Mouse (Mus musculus) intestine, embryonic 16.5 days (tissue): Measurements from ENCODE around the gene Mccc2. TPM values are rescaled to one million over a fixed set of nuclear protein-coding genes. Genes with fewer than 3 reads are reported as not detected.

Experiments used
- ATAC-seq: fragments of 200-750 bp; cut with Nextera tagmentation; 2 replicates; pipeline ENCODE4 v1.8.0; 2017; ENCODE audit warnings: moderate TSS enrichment, moderate library complexity
- H3K27ac ChIP-seq: fragments of 300-500 bp; sonication (generic); 2 replicates; pipeline ENCODE4 v1.5.1; 2014; ENCODE audit warnings: mild to moderate bottlenecking, low read length
- H3K27me3 ChIP-seq: fragments of 300-500 bp; sonication (generic); replicated peaks from 2 replicates; pipeline ENCODE4 v1.6.1; 2014; ENCODE audit warnings: low read length, control low read depth, mixed read lengths; ENCODE audit not compliant: control insufficient read depth, insufficient read depth
- H3K36me3 ChIP-seq: fragments of 300-500 bp; sonication (generic); 2 replicates; pipeline ENCODE4 v1.6.1; 2014; ENCODE audit warnings: low read length, control low read depth; ENCODE audit not compliant: control insufficient read depth, insufficient read depth
- H3K4me1 ChIP-seq: fragments of 300-500 bp; sonication (generic); 2 replicates; pipeline ENCODE4 v1.6.1; 2014; ENCODE audit warnings: low read length, control low read depth, mixed read lengths; ENCODE audit not compliant: control insufficient read depth, insufficient read depth
- H3K4me2 ChIP-seq: fragments of 300-500 bp; sonication (generic); 2 replicates; pipeline ENCODE4 v1.6.1; 2014; ENCODE audit warnings: low read depth, low read length, control low read depth
- H3K4me3 ChIP-seq: fragments of 300-500 bp; sonication (generic); 2 replicates; pipeline ENCODE4 v1.5.1; 2014; ENCODE audit warnings: mild to moderate bottlenecking, low read length
- H3K9ac ChIP-seq: fragments of 300-500 bp; sonication (generic); 2 replicates; pipeline ENCODE4 v1.6.1; 2014; ENCODE audit warnings: low read depth, low read length
- H3K9me3 ChIP-seq: fragments of 300-500 bp; sonication (generic); 2 replicates; pipeline ENCODE4 v1.6.1; 2016; ENCODE audit warnings: low read length, control low read depth; ENCODE audit not compliant: control insufficient read depth
- WGBS: fragments of 180-500 bp; shearing (Covaris S2); extraction: QIAGEN DNeasy Blood & Tissue Kit; methylation state at CpG from one replicate; pipeline ENCODE4 v1.1.7; 2014; 5-methylcytosine and 5-hydroxymethylcytosine counted together
- polyA plus RNA-seq: library from polyadenylated mRNA; unstranded; fragments of >200 nt; fragmentation: Nextera tagmentation; extraction: Ambion mirVana; gene quantifications from 2 replicates; pipeline ENCODE4 v1.2.1, GENCODE M21; 2015

The Mccc2 gene
- polyA plus RNA-seq, 1 experiment from 2014 or later = 53.2 TPM

GRCm38 (mm10) chr13:99998099-99998498 is 17.3 kb downstream of the Mccc2 start:
- 88% methylated on average over 3 of the region's 3 CpGs for WGBS
- Histone ChIP-seq H3K4me2 (no peak overlapping the region), H3K9ac (no peak overlapping the region), H3K4me1 (no peaks in the 10 kb centered on the region), H3K9me3 (no peaks in the 10 kb centered on the region), H3K4me3 (no peak overlapping the region), H3K27ac (no peak overlapping the region), H3K36me3 (no peaks in the 10 kb centered on the region), H3K27me3 (no peaks in the 10 kb centered on the region)
- no peak for ATAC-seq

- no peak overlapping the region for H3K4me2 ChIP-seq
- H3K9me3 ChIP-seq = no peaks in the 10 kb centered on the region
- H3K36me3 ChIP-seq = peaks cover 3% of the 10 kb centered on the region; the same call in 1 of the 2 replicates
- 89% methylated on average over 4 of the region's 4 CpGs for WGBS
- no peaks in the 10 kb centered on the region for H3K4me1 ChIP-seq
- H3K27me3 ChIP-seq = no peaks in the 10 kb centered on the region
- H3K27ac ChIP-seq = no peak overlapping the region
- no peak for ATAC-seq
- H3K9ac ChIP-seq = no peak overlapping the region
- no peak overlapping the region for H3K4me3 ChIP-seq
These were observed 25.8 kb downstream of the Mccc2 start for GRCm38 (mm10) chr13:99989592-99989991.

GRCm38 (mm10) chr13:99983320-99983719 is 32.1 kb downstream of the Mccc2 start:
- ATAC-seq = no peak
- Histone ChIP-seq H3K4me1 (no peaks in the 10 kb centered on the region), H3K27ac (no peak overlapping the region), H3K4me2 (no peak overlapping the region), H3K4me3 (no peak overlapping the region), H3K36me3 (no peaks in the 10 kb centered on the region), H3K9ac (no peak overlapping the region), H3K27me3 (no peaks in the 10 kb centered on the region), H3K9me3 (no peaks in the 10 kb centered on the region)
- WGBS = 94% methylated on average over 1 of the region's 1 CpGs

- no peak overlapping the region for H3K9ac ChIP-seq
- no peaks in the 10 kb centered on the region for H3K9me3 ChIP-seq
- WGBS = 62% methylated on average over 2 of the region's 2 CpGs
- no peaks in the 10 kb centered on the region for H3K27me3 ChIP-seq
- no peak overlapping the region for H3K27ac ChIP-seq
- H3K4me2 ChIP-seq = no peak overlapping the region
- ATAC-seq = peak; percentile 69; the same call in 1 of the 2 replicates
- no peak overlapping the region for H3K4me3 ChIP-seq
- H3K4me1 ChIP-seq = no peaks in the 10 kb centered on the region
- no peaks in the 10 kb centered on the region for H3K36me3 ChIP-seq
These were observed 36.0 kb downstream of the Mccc2 start for GRCm38 (mm10) chr13:99979406-99979805.

GRCm38 (mm10) chr13:99970089-99970488 is 45.4 kb downstream of the Mccc2 start:
- H3K9ac ChIP-seq = no peak overlapping the region
- no peaks in the 10 kb centered on the region for H3K36me3 ChIP-seq
- no peaks in the 10 kb centered on the region for H3K9me3 ChIP-seq
- no peak overlapping the region for H3K27ac ChIP-seq
- no peak overlapping the region for H3K4me2 ChIP-seq
- no peaks in the 10 kb centered on the region for H3K4me1 ChIP-seq
- ATAC-seq = no peak
- WGBS = 88% methylated on average over 5 of the region's 5 CpGs
- no peaks in the 10 kb centered on the region for H3K27me3 ChIP-seq
- no peak overlapping the region for H3K4me3 ChIP-seq

GRCm38 (mm10) chr13:99967013-99967678 is 48.3 kb downstream of the Mccc2 start:
- Histone ChIP-seq H3K4me1 (no peaks in the 10 kb centered on the region), H3K4me2 (no peak overlapping the region), H3K9me3 (no peaks in the 10 kb centered on the region), H3K9ac (no peak overlapping the region), H3K4me3 (no peak overlapping the region), H3K36me3 (no peaks in the 10 kb centered on the region), H3K27me3 (no peaks in the 10 kb centered on the region), H3K27ac (no peak overlapping the region)
- no peak for ATAC-seq
- WGBS = 87% methylated on average over 11 of the region's 11 CpGs

- Histone ChIP-seq H3K4me2 (no peak overlapping the region), H3K9ac (no peak overlapping the region), H3K4me1 (no peaks in the 10 kb centered on the region), H3K4me3 (no peak overlapping the region), H3K27me3 (no peaks in the 10 kb centered on the region), H3K9me3 (no peaks in the 10 kb centered on the region), H3K27ac (no peak overlapping the region), H3K36me3 (0 out of 2 replicates have a peak, but pooled peaks cover 2% of the 10 kb centered on the region)
- 80% methylated on average over 6 of the region's 6 CpGs for WGBS
- ATAC-seq = no peak
These were observed 51.6 kb downstream of the Mccc2 start for GRCm38 (mm10) chr13:99963814-99964213.

- Histone ChIP-seq H3K9ac (no peak overlapping the region), H3K4me1 (no peaks in the 10 kb centered on the region), H3K4me2 (no peak overlapping the region), H3K9me3 (no peaks in the 10 kb centered on the region), H3K36me3 (peaks cover 6% of the 10 kb centered on the region), H3K27ac (no peak overlapping the region), H3K27me3 (no peaks in the 10 kb centered on the region), H3K4me3 (no peak overlapping the region)
- no peak for ATAC-seq
- 88% methylated on average over 4 of the region's 4 CpGs for WGBS
These were observed 53.8 kb downstream of the Mccc2 start for GRCm38 (mm10) chr13:99961661-99962060.

- Histone ChIP-seq H3K36me3 (peaks cover 9% of the 10 kb centered on the region), H3K4me2 (no peak overlapping the region), H3K27ac (no peak overlapping the region), H3K4me1 (no peaks in the 10 kb centered on the region), H3K9me3 (no peaks in the 10 kb centered on the region), H3K9ac (no peak overlapping the region), H3K27me3 (no peaks in the 10 kb centered on the region), H3K4me3 (no peak overlapping the region)
- no peak for ATAC-seq
- WGBS = 89% methylated on average over 1 of the region's 1 CpGs
These were observed 59.9 kb downstream of the Mccc2 start for GRCm38 (mm10) chr13:99955591-99955944.
